Mouse (Mus musculus) cerebellum, postnatal 36 days (tissue): ENCODE data around the gene Pex11b.
"Not testable (repeated sequence)": the region's sequence is repeated elsewhere in the genome, so short reads cannot be mapped to it uniquely, and the experiment has no call there.

Experiments
- DNase-seq, 2 experiments: peaks; one replicate each; pipeline ENCODE4 v3.0.0; 2021 to 2022; ENCODE audit warnings: mixed read lengths in 2 of 2

Pex11b gene

GRCm38 (mm10) chr3:96678456-96678855, 43.3 kb downstream of the Pex11b start:
- no peak for DNase-seq

GRCm38 (mm10) chr3:96679159-96679674, 44.0 kb downstream of the Pex11b start:
- no peak for DNase-seq

- DNase-seq, result no peak
These were observed 45.2 kb downstream of the Pex11b start for GRCm38 (mm10) chr3:96680269-96680956.

- no peak for DNase-seq
These were observed 48.3 kb downstream of the Pex11b start for GRCm38 (mm10) chr3:96683496-96683895.

GRCm38 (mm10) chr3:96684151-96684821, 49.1 kb downstream of the Pex11b start:
- no peak for DNase-seq

GRCm38 (mm10) chr3:96684822-96685156, 49.6 kb downstream of the Pex11b start:
- no peak for DNase-seq

GRCm38 (mm10) chr3:96686057-96686456, 50.9 kb downstream of the Pex11b start:
- not testable (repeated sequence) for DNase-seq

GRCm38 (mm10) chr3:96688854-96689253, 53.7 kb downstream of the Pex11b start:
- no peak for DNase-seq

GRCm38 (mm10) chr3:96690298-96690697, 55.1 kb downstream of the Pex11b start:
- DNase-seq, result no peak

- no peak for DNase-seq
These were observed 57.3 kb downstream of the Pex11b start for GRCm38 (mm10) chr3:96692506-96692905.

GRCm38 (mm10) chr3:96693579-96693978, 58.4 kb downstream of the Pex11b start:
- no peak for DNase-seq
